Mouse (Mus musculus) forebrain, postnatal 0 days (tissue): ENCODE measurements around the gene Caln1. TPM values are rescaled to one million over a fixed set of nuclear protein-coding genes. Genes with fewer than 3 reads are reported as not detected.

Source experiments
- ATAC-seq: fragments of 200-750 bp; cut with Nextera tagmentation; 2 replicates; pipeline ENCODE4 v1.8.0; 2017; ENCODE audit warnings: mild to moderate bottlenecking, moderate library complexity
- DNase-seq: peaks from one replicate; pipeline ENCODE4 v3.0.0-alpha.2; 2015
- H3K27ac ChIP-seq: fragments of 300-500 bp; sonication (generic); 2 replicates; pipeline ENCODE4 v1.5.1; 2014; ENCODE audit warnings: low read depth, mild to moderate bottlenecking, antibody characterized with exemption, low read length, moderate library complexity, mixed read lengths
- H3K27me3 ChIP-seq: fragments of 300-500 bp; sonication (generic); 2 replicates; pipeline ENCODE4 v1.6.1; 2014; ENCODE audit warnings: mild to moderate bottlenecking, low read length, mixed read lengths; ENCODE audit not compliant: insufficient read depth
- H3K36me3 ChIP-seq: fragments of 300-500 bp; sonication (generic); 2 replicates; pipeline ENCODE4 v1.6.1; 2014; ENCODE audit warnings: mild to moderate bottlenecking, moderate library complexity; ENCODE audit not compliant: insufficient read depth
- H3K4me1 ChIP-seq: fragments of 300-500 bp; sonication (generic); 2 replicates; pipeline ENCODE4 v1.6.1; 2014; ENCODE audit warnings: antibody characterized with exemption; ENCODE audit not compliant: insufficient read depth
- H3K4me2 ChIP-seq: fragments of 300-500 bp; sonication (generic); 2 replicates; pipeline ENCODE4 v1.6.1; 2014; ENCODE audit warnings: low read depth, mild to moderate bottlenecking, moderate library complexity
- H3K4me3 ChIP-seq: fragments of 300-500 bp; sonication (generic); 2 replicates; pipeline ENCODE4 v1.5.1; 2014; ENCODE audit warnings: low read depth, low read length, mixed read lengths
- H3K9ac ChIP-seq: fragments of 300-500 bp; sonication (generic); 2 replicates; pipeline ENCODE4 v1.6.1; 2014; ENCODE audit warnings: mild to moderate bottlenecking
- H3K9me3 ChIP-seq: fragments of 300-500 bp; sonication (generic); 2 replicates; pipeline ENCODE4 v1.6.1; 2016; ENCODE audit warnings: low read length
- CTCF ChIP-seq: sonication (generic); IDR thresholded peaks from 2 replicates; pipeline ENCODE4 v1.5.1; 2016; ENCODE audit warnings: antibody characterized with exemption, control low read depth, low read depth
- WGBS: fragments of 180-500 bp; shearing (Covaris S2); extraction: QIAGEN DNeasy Blood & Tissue Kit; methylation state at CpG from one replicate; pipeline ENCODE4 v1.1.7; 2014; 5-methylcytosine and 5-hydroxymethylcytosine counted together
- polyA plus RNA-seq: library from polyadenylated mRNA; unstranded; fragments of >200 nt; fragmentation: Nextera tagmentation; extraction: Ambion mirVana; gene quantifications from 2 replicates; pipeline ENCODE4 v1.2.1, GENCODE M21; 2015
- total RNA-seq: library from RNA; depleted of rRNA; stranded (reverse); fragments of >200 nt; gene quantifications from 2 replicates; pipeline ENCODE4 v1.2.3, GENCODE M21; 2014

Gene Caln1
- total and polyA plus RNA-seq, 2 experiments from 2014 or later: 48.7 to 58.7 TPM

GRCm38 (mm10) chr5:130330801-130331200 is 38.5 kb upstream of the Caln1 start:
- Histone ChIP-seq H3K4me2 (no peak overlapping the region), H3K9ac (no peak overlapping the region), H3K4me3 (no peak overlapping the region), H3K9me3 (no peaks in the 10 kb centered on the region), H3K27me3 (no peaks in the 10 kb centered on the region), H3K4me1 (no peaks in the 10 kb centered on the region), H3K36me3 (peaks cover 8% of the 10 kb centered on the region), H3K27ac (no peak overlapping the region)
- no peak for DNase-seq
- no peak for ATAC-seq
- 49% methylated on average over 4 of the region's 4 CpGs for WGBS
- TF ChIP-seq CTCF: no peak

- WGBS: 22% methylated on average over 4 of the region's 4 CpGs
- Histone ChIP-seq H3K27ac (peak overlapping the region; percentile 35; the same call in 1 of the 2 replicates), H3K9ac (no peak overlapping the region), H3K4me3 (no peak overlapping the region), H3K27me3 (no peaks in the 10 kb centered on the region), H3K4me1 (no peaks in the 10 kb centered on the region), H3K4me2 (no peak overlapping the region), H3K9me3 (no peaks in the 10 kb centered on the region), H3K36me3 (peaks cover 11% of the 10 kb centered on the region)
- peak; percentile 20; the same call in 1 of the 2 replicates for ATAC-seq
- no peak for TF ChIP-seq CTCF
- peak; percentile 24 for DNase-seq
Measured at GRCm38 (mm10) chr5:130331206-130331605, 38.0 kb upstream of the Caln1 start.

GRCm38 (mm10) chr5:130333566-130333965 is 35.7 kb upstream of the Caln1 start:
- TF ChIP-seq CTCF: no peak
- Histone ChIP-seq H3K4me2 (no peak overlapping the region), H3K27me3 (no peaks in the 10 kb centered on the region), H3K27ac (no peak overlapping the region), H3K4me1 (no peaks in the 10 kb centered on the region), H3K36me3 (peaks cover 24% of the 10 kb centered on the region), H3K9ac (no peak overlapping the region), H3K9me3 (no peaks in the 10 kb centered on the region), H3K4me3 (no peak overlapping the region)
- peak; percentile 58 for ATAC-seq
- peak; percentile 13 for DNase-seq
- 55% methylated on average over 7 of the region's 7 CpGs for WGBS

GRCm38 (mm10) chr5:130333971-130334370 is 35.3 kb upstream of the Caln1 start:
- TF ChIP-seq CTCF: no peak
- Histone ChIP-seq H3K4me3 (no peak overlapping the region), H3K9ac (no peak overlapping the region), H3K27me3 (no peaks in the 10 kb centered on the region), H3K27ac (no peak overlapping the region), H3K36me3 (peaks cover 24% of the 10 kb centered on the region), H3K4me1 (no peaks in the 10 kb centered on the region), H3K9me3 (no peaks in the 10 kb centered on the region), H3K4me2 (no peak overlapping the region)
- DNase-seq (no peak), ATAC-seq (peak; percentile 12; the same call in 1 of the 2 replicates)
- 80% methylated on average over 11 of the region's 11 CpGs for WGBS

- WGBS: 98% methylated on average over 4 of the region's 4 CpGs
- TF ChIP-seq CTCF: no peak
- H3K4me3 ChIP-seq: no peak overlapping the region
- peaks cover 28% of the 10 kb centered on the region for H3K36me3 ChIP-seq
- no peaks in the 10 kb centered on the region for H3K27me3 ChIP-seq
- H3K4me2 ChIP-seq: no peak overlapping the region
- no peak overlapping the region for H3K27ac ChIP-seq
- ATAC-seq: no peak
- H3K4me1 ChIP-seq: no peaks in the 10 kb centered on the region
- no peak overlapping the region for H3K9ac ChIP-seq
- H3K9me3 ChIP-seq: no peaks in the 10 kb centered on the region
- no peak for DNase-seq
Measured at GRCm38 (mm10) chr5:130335462-130335861, 33.8 kb upstream of the Caln1 start.

- peaks cover 33% of the 10 kb centered on the region for H3K36me3 ChIP-seq
- H3K27me3 ChIP-seq: no peaks in the 10 kb centered on the region
- no peak for DNase-seq
- H3K4me1 ChIP-seq: no peaks in the 10 kb centered on the region
- H3K4me3 ChIP-seq: no peak overlapping the region
- no peaks in the 10 kb centered on the region for H3K9me3 ChIP-seq
- no peak for ATAC-seq
- H3K4me2 ChIP-seq: no peak overlapping the region
- no peak for TF ChIP-seq CTCF
- no peak overlapping the region for H3K27ac ChIP-seq
- H3K9ac ChIP-seq: no peak overlapping the region
- 92% methylated on average over 15 of the region's 15 CpGs for WGBS
Measured at GRCm38 (mm10) chr5:130340656-130341055, 28.6 kb upstream of the Caln1 start.

GRCm38 (mm10) chr5:130344999-130345398 is 24.3 kb upstream of the Caln1 start:
- DNase-seq: no peak
- H3K27me3 ChIP-seq: no peaks in the 10 kb centered on the region
- peaks cover 13% of the 10 kb centered on the region for H3K36me3 ChIP-seq
- 95% methylated on average over 7 of the region's 7 CpGs for WGBS
- H3K4me1 ChIP-seq: no peaks in the 10 kb centered on the region
- no peak overlapping the region for H3K9ac ChIP-seq
- ATAC-seq: no peak
- H3K4me3 ChIP-seq: no peak overlapping the region
- H3K4me2 ChIP-seq: no peak overlapping the region
- H3K9me3 ChIP-seq: no peaks in the 10 kb centered on the region
- no peak for TF ChIP-seq CTCF
- no peak overlapping the region for H3K27ac ChIP-seq
